Mouse (Mus musculus): Measurements from ENCODE around the gene Ovca2.

The Ovca2 gene

DNA sequence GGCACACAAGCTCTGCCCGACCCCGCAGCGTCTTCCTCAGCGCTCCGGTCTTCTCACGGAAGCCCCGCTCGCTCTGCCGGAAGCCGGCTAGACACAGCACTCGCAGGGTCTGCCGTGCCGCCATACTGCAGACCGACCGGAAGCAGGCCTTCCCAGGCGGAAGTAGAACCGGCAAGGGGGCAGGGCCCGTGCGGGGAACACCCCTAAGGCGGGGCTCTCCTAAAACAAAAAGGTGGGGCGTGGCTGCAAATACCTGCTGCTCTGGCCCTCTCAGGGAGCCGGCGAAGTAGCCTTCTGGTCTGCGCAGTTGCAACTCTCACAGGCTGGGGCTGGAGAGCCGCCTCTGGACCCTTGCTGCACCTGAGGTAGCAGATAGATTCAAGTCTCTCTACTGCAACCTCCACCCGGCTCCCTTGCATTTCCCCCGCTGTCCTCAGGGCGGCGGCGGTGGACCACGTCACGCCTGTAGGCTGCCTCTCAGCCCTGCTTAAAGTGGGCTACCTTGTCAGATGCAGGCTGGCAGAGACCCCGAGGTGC lies at the start of gene Ovca2:
TSS of gene Ovca2 (minus strand) at position 164 of the 537 bp plus-strand sequence.
- peak; percentile 92 for DNase-seq (ENCODE audit: low read depth, low spot score)

DNA sequence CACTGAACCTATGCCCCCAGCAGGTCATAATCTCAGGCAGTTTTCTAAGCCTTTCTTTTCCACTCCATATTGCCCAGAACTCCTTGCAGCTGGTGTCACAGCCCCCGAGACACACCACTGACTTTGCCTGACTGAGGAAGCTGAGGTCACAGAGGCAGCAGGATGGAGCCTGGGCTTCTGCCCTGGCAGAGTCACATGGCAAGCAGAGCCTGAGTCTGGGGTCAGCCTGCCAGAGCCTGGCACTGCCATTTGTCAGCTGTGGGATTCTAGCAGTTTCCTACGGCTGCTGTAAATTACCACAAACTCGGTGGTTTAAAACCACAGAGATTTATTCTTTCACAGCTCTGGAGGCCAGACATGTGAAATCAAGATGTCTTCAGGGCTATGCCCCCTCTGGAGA lies 49.0 kb upstream of the Ovca2 start:
- DNase-seq (ENCODE audit: low read depth, low spot score), result no peak

DNA sequence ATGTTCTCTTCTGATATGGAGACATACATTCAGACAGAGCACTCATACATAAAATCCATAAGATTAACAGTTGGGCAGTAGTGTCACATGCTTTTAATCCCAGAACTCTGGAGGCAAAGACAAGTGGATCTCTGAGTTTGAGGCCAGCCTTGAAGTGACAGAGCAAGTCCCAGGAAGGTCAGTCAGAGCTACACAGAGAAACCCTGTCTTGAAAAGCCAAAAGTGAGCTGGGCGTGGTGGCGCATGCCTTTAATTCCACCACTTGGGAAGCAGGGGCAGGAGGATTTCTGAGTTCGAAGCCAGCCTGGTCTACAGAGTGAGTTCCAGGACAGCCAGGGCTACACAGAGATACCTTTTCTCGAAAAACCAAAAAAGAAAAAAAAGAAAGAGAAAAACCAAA lies 46.2 kb upstream of the Ovca2 start:
- DNase-seq (ENCODE audit: low read depth, low spot score), result no peak

DNA sequence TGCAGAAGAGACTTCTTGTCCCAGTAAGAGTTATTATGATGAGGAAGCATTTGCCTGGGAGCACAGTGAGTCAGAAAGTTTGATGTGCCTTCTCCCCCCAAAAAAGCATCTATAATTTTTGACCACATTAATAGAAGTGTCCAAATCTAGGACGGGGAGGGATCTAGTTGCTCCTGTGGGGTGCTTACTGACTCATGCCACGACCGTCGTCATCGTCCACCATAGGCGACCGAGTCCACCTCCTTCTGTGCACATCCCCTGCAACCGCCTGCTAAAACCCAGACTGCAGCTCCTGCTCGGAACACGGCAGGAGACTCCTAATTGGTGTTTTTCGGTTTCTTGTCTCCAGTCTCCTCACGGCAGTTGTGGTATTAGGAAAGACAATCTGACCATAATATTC lies 45.4 kb upstream of the Ovca2 start:
- no peak for DNase-seq (ENCODE audit: low read depth, low spot score)

DNA sequence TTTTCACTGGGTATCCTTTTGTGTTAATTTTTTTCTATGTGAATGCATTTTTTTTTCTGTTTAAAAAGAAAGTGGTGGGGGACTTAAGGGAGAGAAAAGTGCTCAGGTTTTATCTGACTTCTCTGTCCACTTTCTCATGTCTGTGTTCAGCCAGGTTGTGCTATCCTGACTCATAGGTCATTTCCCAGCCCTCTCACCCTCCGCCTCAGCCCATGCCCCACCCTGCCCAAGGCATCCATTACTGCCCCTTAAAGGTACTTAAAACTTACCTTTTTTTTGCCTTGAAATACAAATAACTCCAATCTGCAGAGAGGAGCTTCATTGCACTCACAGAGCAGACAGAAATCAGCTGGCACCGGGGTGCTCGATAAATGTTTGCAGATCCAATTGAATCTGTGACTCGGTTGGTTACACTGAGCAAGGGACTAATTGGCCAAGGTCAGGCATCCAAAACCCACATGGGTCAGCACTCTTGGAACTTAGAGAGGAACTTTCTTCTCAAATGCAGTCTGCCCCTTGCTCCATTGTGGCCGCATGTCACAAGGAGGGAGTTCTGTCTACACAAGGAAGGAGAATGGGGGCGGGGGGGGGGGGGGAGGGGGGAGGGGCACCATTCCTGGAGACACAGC lies 42.0 kb upstream of the Ovca2 start:
- DNase-seq (ENCODE audit: low read depth, low spot score), result no peak

DNA sequence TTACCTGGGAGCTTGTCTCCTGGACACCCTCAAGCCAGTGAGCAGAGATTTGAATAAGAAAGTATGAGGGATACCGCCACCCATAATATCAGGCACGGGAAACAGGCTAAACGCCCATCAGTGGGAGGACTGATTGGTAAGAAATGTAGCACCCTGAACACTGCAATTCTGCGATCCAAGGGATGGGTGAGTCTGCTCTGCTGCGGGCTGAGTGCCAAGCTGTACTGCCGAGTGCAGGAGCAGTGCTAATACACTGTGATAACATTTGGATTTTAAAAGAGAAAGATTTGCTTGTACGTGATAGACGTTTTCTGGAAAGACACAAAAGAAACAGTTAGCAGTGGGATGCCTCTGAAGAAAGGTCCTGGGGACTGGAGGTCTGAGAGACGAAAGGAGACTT lies 41.5 kb upstream of the Ovca2 start:
- DNase-seq (ENCODE audit: low read depth, low spot score), result no peak

DNA sequence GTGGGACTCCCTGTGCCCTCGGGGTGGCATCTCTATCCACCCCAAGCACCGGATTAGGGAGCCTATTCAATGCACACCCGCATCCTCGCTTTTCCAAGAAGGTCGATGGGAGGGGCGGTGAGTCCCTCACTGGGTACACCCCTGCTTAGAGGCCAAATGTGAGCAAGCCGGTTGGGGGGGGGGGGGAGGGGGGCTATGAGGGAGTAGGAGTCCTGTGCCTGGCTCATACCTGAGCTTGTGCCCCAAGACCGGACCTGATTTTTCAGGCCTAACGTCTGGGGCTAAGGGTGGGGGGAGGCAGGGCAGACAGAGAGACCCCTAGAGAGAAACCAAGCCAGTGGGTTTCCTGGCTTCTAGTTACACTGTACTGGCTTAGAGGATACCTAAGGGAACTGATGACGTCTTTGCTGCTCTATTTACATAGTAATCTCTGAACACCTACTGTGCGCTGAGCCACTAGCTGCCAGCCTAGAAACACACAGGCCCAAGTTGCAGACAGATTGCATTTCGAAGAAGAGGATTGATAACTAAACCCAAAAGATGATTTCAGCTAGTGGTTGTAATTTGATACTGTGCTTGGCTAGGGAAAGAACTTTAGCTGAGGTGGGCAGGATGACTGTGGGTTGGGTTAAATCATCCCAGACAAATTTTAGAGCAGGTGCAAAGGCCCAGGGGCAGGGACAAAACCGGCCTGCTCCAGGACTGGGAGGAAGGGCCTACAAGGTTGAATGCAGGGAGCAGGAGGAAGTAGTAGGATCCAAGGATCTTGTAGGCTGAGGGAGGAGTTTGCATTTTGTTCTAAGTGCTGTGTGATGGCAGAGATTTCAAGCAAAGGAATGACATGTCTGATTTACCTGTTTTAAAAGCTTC lies 35.7 kb upstream of the Ovca2 start:
- no peak for DNase-seq (ENCODE audit: low read depth, low spot score)

DNA sequence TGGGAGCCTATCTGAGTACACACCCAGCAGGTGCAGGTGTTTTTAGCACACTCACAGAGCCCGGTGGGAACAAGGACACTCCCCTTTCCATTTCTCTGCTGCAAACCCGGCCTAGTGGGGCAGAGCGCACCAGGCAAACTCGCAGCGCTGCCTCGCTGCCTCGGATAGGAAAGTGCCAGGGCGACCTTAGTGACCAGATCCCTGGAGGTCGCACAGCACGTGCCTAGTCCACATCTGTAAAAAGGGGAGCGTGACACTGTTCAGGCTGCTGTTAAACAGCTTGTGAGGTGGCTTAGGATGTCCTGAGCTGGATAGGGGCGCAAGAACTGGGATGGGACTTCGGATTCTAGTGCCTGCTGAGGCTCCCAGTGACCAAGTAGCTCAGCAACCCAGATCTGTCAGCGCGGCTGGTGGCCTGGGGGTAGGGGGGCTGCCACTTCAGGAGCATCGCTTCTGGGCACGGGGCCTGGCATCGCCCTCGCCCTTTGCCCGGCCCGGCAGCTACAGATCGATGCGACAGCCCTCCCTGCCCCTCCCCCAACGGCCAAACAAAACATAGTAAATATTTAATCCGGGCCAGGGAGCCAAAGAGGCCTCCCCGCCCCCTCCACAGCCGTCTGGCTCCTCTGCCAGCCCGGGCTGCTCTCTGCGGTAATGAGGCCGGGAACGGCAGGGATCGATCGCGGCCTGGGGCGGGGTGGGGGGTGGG lies 34.9 kb upstream of the Ovca2 start:
- no peak for DNase-seq (ENCODE audit: low read depth, low spot score)

DNA sequence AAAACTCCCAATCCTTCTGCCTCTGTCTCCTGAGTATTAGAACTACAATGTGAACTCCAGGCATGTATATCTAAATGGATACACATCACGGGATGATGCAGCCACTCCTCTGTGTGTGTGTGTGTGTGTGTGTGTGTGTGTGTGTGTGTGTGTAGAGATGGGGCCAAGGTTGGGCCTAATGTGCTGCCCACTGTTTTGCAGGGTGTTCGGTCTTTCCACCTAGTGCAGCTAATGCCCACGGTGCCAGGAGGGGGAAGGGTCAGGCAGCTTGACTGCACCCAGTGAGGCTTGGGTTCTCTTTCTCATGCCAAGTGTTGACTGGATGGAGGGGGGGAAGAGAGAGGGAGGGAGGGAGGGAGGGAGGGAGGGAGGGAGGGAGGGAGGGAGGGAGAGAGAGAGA lies 34.2 kb upstream of the Ovca2 start:
- DNase-seq (ENCODE audit: low read depth, low spot score), result no peak

DNA sequence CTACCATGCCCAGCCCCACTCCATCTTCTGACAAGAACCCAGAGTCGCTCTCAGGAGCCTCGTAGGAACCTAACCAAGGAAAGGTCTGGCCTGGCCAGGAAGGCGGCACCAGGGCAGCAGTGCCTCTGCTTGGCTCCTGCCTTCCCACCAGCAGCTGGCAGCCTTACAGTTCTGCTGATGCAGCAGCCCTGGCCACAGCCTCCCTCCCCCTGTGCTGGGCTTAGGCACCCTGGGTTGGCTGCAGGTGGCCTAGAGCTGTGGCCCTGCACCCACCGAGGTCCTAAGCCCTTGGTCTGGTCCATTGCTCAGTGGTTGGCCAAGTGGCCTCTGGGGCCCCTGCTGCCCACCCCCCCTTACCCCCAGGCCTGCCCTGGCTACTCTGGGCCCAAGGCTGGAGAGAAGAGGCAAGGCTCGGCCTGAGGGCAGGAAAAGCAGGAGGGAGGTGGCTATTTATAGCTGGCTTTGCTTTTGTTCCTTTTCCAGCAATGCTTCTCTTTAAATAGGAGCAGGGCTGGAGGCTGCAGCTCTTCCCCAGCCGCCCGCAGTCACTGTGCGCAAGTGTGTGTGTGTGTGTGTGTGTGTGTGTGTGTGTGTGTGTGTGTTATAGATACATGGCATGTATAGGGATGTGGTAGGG lies 33.5 kb upstream of the Ovca2 start:
- DNase-seq (ENCODE audit: low read depth, low spot score), result no peak

DNA sequence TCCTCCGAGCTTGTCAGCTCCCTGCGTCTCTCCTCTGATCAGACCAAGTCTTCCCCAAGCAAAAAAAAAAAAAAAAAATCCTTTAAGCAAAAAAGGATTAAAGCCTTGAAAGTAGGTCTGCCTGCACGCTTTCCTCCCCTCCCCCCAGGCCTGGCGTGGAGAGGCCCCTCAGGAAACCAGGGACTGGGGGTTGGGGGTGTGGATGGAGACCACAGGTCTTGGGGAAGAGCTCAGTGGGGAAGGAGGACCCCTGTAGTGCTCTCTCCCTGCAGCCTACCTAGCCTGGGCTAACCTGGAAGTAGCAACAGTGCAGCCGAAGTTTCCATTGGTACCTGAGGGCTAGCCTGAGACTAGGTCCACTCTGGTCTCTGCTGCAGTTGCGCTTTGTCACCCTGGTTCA lies 32.1 kb upstream of the Ovca2 start:
- no peak for DNase-seq (ENCODE audit: low read depth, low spot score)

DNA sequence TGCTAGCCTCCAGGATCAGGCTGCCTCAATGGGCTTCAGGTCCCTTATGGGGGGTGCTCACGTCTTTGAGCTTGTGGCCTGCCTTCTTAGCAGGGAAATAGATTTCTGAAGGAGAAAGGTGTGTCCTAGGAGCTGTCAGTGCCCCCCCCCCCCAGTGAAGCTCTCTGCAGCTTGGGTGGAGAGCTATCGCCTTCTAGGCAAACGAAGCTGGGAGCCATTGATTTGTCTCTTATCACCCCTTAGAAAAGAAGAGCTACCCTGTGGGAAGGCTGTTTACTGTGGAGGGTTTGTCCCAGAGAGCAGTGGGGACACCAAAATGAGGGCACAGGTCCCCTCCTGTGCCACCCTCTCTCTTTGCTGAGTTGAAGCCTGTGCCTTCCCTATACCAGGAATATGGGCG lies 31.5 kb upstream of the Ovca2 start:
- no peak for DNase-seq (ENCODE audit: low read depth, low spot score)

DNA sequence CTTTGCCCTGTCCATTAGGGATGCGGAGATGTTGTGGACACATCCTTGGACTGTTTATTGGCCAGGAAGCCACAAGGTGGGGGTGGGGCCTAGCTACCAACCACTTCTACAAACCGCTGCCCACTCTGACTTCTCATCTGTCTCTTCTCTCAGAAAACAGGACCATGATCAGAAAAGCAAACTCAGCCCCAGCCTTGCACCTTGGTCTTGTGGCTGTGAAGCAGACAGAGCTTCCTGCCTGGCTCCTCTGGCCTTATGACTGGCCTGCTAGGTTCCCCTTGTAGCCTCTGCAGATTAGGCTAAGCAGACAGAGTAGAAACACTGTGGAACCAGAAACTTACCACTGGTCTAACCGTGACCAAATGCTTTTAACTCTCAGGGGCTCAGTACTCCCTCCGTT lies 30.7 kb upstream of the Ovca2 start:
- DNase-seq (ENCODE audit: low read depth, low spot score), result no peak

DNA sequence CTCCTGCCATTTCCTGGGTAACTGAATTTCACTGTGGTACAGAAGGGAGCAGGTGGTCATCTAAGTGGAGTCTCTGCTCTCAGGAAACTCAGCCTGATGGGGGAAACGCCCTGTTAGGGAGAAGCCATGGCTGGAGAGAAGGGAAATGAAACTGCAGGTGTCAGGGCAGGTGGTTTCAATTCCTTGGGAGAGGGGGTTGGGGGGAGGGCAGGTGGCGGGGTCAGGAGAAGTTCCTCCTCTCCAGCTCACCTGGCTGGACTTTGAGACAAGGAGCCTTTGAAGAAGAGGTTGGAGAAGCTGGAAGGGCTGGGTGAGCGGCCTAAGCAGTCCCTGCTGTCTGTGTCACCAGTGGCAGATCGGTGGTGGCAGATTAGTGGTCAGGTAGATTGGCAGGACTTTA lies 27.7 kb upstream of the Ovca2 start:
- no peak for DNase-seq (ENCODE audit: low read depth, low spot score)

DNA sequence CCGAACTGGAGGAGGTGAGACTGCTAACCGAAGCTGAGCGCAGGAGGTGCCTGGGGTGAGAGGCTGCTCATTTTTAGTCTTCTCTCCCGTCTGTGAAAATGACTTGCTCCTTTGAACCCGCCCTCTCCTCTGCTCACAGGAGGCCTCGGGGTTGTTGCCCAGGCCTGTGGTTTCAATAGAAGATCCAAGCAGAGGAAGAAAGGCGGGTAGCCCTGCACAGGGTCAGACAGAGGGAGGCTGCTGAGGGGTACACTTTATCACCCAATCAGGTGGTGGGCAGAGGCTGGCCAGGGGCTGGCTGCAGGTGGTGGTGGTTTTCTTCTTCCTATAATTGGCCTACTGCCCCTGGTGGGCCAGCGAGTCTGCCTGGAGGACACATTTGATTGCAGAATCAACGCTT lies 25.8 kb upstream of the Ovca2 start:
- no peak for DNase-seq (ENCODE audit: low read depth, low spot score)

DNA sequence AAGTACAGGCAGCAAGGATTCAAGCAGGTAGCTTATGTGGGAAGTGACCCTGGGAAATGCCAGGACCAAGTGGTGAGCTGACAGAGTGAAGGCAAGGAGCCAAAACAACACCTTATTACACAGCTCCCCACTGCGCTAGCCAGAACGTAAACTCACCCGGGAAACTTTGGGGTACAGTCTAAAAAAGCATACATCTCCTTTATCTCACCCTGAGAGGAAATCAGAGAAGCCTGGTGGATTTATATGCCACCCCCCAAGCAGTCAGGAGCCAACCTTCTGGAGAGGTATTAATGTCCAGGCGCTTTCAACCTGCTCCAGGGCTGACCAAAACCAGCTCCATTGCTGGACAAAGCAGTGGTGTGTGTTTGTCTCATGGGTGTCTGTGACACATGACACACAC lies 25.3 kb upstream of the Ovca2 start:
- DNase-seq (ENCODE audit: low read depth, low spot score), result no peak

DNA sequence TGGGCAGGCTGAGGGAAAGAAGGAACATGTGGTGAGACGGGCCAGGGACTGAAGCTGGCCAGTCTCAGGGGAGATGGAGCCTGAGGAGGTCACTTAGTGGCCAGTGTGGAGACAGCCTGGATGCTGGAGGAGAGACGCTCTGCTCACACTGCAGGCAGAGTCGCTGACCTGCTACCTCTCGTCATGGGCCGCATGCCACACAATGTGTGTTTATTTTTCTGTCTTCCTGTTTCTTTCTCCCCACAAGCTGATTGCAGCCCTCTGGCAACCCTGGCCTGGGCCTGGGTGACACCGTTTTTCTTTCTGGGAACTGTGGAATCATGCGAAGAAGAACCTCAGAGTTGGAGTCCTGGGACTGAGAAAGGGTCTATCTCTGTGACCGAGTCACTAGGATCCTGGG lies 23.1 kb upstream of the Ovca2 start:
- DNase-seq (ENCODE audit: low read depth, low spot score), result no peak

DNA sequence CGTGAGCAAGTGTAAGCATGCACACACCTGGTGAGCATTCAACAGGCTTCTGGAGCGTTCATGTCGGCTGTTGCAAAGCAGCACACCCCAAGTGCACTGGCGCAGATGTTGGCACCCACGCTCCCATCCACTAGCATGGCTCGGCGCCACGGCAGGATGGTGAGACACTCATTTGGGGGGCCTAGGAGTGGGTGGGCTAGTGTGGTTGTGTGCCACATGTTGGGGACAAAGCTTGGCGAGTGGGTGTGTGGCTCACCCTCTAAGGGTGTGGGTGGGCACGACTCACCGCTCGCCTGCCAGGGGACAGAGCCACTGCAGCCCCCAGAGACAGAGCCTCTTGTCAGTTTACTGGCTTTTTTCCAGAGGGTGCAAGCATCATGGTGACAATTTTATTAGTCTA lies 22.3 kb upstream of the Ovca2 start:
- DNase-seq (ENCODE audit: low read depth, low spot score), result no peak

DNA sequence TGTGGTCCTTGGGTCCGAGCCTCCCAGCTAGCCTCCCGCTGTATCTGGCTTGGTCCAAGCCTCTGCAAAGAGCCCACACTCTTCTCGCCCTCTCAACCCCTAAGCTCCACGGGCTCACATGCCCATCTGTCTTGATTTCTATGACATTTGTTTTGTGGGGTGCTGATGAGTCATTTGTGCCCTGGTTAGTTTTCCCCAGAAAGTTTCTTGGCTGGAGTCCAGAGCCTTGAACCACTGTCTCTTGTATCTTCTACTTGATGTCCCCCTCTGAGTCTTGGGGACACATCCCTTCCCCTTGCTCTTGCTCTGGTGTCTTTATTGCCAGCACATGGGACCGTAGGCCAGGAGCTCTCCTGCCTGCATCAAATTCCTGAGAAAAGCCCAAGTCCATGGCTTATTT lies 21.3 kb upstream of the Ovca2 start:
- no peak for DNase-seq (ENCODE audit: low read depth, low spot score)

DNA sequence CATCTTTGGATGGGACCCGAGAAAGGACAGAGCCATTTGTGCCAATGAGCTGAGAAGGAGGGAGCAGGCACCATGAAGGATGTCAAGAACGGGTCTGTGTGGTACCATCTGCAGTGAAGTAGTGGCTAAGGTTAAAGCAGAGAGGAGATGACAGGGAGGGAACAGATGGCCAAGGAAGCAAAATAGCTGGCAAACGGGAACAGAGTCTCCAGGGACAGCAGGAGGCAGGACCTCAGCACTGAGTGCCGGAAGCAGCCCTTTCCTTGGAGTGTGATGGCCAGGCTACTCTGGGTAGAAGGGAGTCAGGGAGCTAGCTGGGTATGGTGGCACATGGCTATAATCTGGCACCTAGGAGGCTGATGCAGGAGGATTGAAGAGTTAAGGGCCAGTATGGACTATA lies 20.2 kb upstream of the Ovca2 start:
- DNase-seq (ENCODE audit: low read depth, low spot score), result no peak

DNA sequence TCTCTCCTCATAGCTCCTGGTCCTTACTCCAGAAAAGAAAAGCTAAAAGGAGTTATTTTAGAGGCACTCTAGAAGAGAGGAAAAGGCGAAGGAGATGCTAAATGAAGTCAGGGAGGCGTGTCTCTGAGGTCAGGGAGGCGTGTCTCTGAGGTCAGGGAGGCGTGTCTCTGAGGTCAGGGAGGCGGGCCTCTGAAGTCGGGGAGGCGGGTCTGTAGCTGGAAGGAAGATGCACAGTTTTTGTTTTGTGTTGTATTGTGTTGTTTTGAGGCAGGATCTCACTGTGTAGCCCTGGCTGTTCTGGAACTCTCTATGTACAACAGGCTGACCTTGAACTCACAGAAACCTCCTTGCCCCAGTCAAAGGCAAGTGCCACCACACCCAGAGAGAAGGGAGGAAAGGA lies 19.3 kb upstream of the Ovca2 start:
- no peak for DNase-seq (ENCODE audit: low read depth, low spot score)

DNA sequence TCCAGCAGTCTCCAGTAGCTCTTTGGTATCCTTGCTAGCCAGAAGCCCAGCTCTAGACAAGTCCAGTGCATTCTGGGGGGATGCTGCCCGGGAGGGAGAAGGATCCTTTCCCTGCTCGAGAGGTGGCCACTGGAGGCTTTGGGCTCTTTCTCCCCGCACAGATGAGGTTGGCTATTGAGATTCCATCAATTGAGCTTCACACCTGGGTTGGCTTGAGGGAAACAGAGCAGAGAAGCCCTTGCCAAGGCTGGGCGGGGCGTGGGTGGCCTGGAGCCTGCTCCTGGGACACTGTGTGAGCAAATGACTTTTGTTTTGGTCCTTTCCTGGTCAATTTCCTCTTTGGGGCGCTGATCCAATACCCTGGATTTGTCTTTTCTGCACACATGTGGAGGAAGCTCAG lies 17.5 kb upstream of the Ovca2 start:
- no peak for DNase-seq (ENCODE audit: low read depth, low spot score)

Measured in forelimb bud, embryonic 11.5 days (tissue).